Mouse (Mus musculus): ENCODE measurements around the gene Cyp4f37.

Gene Cyp4f37

DNA sequence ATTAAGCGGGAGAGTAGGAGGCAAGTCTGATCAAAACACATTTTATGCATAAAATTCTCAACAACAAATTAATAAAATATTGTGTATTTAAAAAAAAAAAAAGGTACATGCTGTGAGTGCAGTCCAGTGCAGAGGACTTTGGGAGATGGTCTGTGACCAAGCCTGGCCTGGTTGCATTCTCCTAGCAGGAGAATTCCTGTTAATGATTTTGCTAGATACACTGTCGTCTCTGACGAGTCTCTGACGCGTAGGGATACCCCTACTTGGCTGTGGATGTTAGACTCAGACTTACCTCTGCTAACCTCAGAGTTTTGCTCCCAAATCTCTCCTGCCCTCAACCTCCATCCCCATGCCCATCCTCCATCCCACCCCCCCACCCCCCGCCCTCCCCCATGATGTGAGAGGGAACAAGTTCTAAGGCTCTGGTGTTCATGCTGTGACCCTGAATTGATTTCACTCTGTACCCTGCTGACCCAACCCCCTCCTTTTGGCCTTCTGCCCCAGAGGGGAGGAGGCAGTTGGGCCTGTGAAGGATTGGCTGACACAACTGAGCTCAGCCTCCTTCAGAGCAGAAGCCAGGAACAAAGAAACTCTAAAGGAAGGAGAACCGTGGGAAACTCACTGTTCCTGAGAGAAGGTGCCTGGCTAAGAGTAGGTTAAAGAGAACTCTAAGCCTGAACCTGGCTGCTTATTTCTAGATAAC lies 64.1 kb downstream of the Cyp4f37 start, which contains the start of gene Cyp4f15:
Cyp4f15 (plus strand) TSS at position 580 of the 703 bp plus-strand sequence.
- peak; percentile 44 for DNase-seq (ENCODE audit: low read depth, low spot score)
